Mouse (Mus musculus) hindbrain, embryonic 12.5 days (tissue): ENCODE results near the gene Tnpo1. TPM values are rescaled to one million over a fixed set of nuclear protein-coding genes. Genes with fewer than 3 reads are reported as not detected.
A peak's percentile ranks its signal among the peaks of the same experiment; 100 is the strongest.

ENCODE experiments used
- ATAC-seq: fragments of 200-750 bp; cut with Nextera tagmentation; 2 replicates; pipeline ENCODE4 v1.8.0; 2017; ENCODE audit warnings: moderate TSS enrichment; ENCODE audit not compliant: low FRiP score
- H3K27ac ChIP-seq: fragments of 300-500 bp; sonication (generic); 2 replicates; pipeline ENCODE4 v1.5.1; 2016; ENCODE audit warnings: mild to moderate bottlenecking
- H3K27me3 ChIP-seq: fragments of 300-500 bp; sonication (generic); 2 replicates; pipeline ENCODE4 v1.6.1; 2016; ENCODE audit warnings: mild to moderate bottlenecking
- H3K36me3 ChIP-seq: fragments of 300-500 bp; sonication (generic); 2 replicates; pipeline ENCODE4 v1.6.1; 2016; ENCODE audit warnings: mild to moderate bottlenecking
- H3K4me1 ChIP-seq: fragments of 300-500 bp; sonication (generic); 2 replicates; pipeline ENCODE4 v1.6.1; 2016
- H3K4me2 ChIP-seq: fragments of 300-500 bp; sonication (generic); replicated peaks from 2 replicates; pipeline ENCODE4 v1.6.1; 2016; ENCODE audit warnings: mild to moderate bottlenecking
- H3K4me3 ChIP-seq: fragments of 300-500 bp; sonication (generic); 2 replicates; pipeline ENCODE4 v1.5.1; 2016; ENCODE audit warnings: mild to moderate bottlenecking
- H3K9ac ChIP-seq: fragments of 300-500 bp; sonication (generic); 2 replicates; pipeline ENCODE4 v1.6.1; 2016; ENCODE audit warnings: mild to moderate bottlenecking, moderate library complexity
- H3K9me3 ChIP-seq: fragments of 300-500 bp; sonication (generic); replicated peaks from 2 replicates; pipeline ENCODE4 v1.6.1; 2016; ENCODE audit warnings: mild to moderate bottlenecking
- WGBS: fragments of 180-500 bp; shearing (Covaris S2); methylation state at CpG from one replicate; pipeline ENCODE4 v1.1.7; 2016; 5-methylcytosine and 5-hydroxymethylcytosine counted together
- polyA plus RNA-seq: library from polyadenylated mRNA; unstranded; fragments of >200 nt; fragmentation: Nextera tagmentation; extraction: Ambion mirVana; gene quantifications from 2 replicates; pipeline ENCODE4 v1.2.1, GENCODE M21; 2016

The Tnpo1 gene
- polyA plus RNA-seq, 1 experiment from 2014 or later = 87.7 TPM

DNA sequence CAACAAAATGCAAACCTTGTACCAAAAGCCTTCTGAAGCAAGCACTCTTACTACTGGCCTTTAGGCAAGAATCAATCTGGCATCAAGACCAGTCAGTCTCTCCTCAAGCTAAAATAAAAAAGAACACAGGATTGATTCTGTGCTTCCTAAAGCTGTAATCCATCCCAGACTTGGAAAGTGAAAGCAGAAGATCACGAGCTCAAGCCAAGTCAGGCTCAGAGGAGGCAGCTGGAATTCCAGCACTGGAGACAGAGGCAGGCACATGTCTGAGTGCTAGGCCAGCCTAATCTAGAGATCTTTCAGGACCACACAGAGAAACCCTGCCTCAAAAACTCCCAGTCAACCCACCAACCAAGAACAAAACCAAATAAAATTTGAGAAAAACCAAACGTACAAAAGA is 45.8 kb downstream of the Tnpo1 start:
- H3K9me3 ChIP-seq = no peaks in the 10 kb centered on the region
- no peak for ATAC-seq
- no peaks in the 10 kb centered on the region for H3K4me1 ChIP-seq
- no peak overlapping the region for H3K4me2 ChIP-seq
- no peak overlapping the region; the same call in 1 of the 2 replicates for H3K27ac ChIP-seq
- no peaks in the 10 kb centered on the region for H3K27me3 ChIP-seq
- H3K4me3 ChIP-seq = no peak overlapping the region
- no peak overlapping the region for H3K9ac ChIP-seq
- 68% methylated on average over 2 of the region's 2 CpGs for WGBS
- H3K36me3 ChIP-seq = peaks cover 64% of the 10 kb centered on the region

DNA sequence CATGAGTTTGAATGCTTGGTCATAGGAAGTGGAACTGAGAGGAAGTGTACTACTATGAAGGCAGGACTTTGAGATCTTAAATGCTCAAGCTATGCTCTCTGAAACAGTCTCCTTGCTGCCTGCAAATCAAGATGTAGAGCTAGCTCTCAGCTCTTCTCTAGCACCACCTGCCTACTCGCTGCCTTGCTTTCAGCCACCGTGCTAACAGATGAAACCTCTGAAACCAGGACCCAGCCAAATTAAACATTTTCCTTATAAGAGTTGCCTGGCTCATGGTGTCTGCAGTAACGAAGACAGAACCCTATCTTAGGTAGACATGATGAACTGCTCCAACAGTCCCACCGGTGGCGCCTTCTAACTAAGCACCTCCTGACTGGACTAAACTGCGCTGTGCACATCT is 46.8 kb downstream of the Tnpo1 start:
- Histone ChIP-seq H3K4me2 (no peak overlapping the region), H3K27ac (no peak overlapping the region), H3K36me3 (peaks cover 67% of the 10 kb centered on the region), H3K9me3 (no peaks in the 10 kb centered on the region), H3K4me3 (no peak overlapping the region), H3K27me3 (no peaks in the 10 kb centered on the region), H3K4me1 (no peaks in the 10 kb centered on the region), H3K9ac (no peak overlapping the region)
- no peak for ATAC-seq
- 97% methylated on average over 6 of the region's 6 CpGs for WGBS

DNA sequence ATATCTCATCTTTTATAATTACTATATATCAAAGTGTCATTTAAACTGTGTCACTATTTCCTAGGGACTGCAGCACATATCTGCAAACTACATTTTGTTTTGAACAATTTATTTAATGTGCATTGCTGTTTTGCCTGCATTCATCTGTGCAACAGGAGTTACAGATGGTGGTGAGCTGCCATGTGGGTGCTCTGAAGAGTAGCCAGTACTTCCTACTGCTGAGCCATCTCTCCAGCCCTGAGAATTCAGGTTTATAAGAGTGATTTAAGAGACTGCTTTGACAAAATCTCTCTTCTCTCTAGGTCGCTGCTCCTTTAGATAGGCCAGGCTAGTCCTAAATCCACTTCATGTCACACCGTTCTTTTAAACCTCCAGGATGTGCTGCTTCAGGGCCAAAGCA is 49.0 kb downstream of the Tnpo1 start:
- Histone ChIP-seq H3K9me3 (no peaks in the 10 kb centered on the region), H3K27ac (no peak overlapping the region), H3K27me3 (no peaks in the 10 kb centered on the region), H3K4me2 (no peak overlapping the region), H3K4me3 (no peak overlapping the region), H3K9ac (no peak overlapping the region), H3K4me1 (0 out of 2 replicates have a peak, but pooled peaks cover 3% of the 10 kb centered on the region), H3K36me3 (peaks cover 57% of the 10 kb centered on the region)
- 96% methylated on average over 2 of the region's 2 CpGs for WGBS
- no peak for ATAC-seq

DNA sequence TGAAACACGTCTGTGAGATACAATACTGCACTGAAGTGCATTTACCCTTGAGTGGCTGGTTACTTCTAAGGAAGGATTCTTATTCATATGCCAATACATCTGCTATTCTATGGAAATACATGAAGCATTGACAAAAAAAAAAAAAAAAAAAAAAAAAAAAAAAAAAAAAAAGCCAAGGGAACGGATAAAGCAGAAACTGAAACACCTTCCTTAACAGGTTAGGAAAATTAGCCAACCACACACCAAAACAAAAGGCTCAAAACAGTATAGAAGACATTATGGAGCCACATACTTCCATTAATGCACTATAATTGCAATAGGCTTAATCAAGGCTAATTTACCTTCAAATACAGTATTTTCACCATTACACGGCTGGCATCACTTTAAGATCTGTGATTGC is 51.5 kb downstream of the Tnpo1 start:
- ATAC-seq = no peak
- Histone ChIP-seq H3K4me2 (no peak overlapping the region), H3K9me3 (no peaks in the 10 kb centered on the region), H3K4me1 (0 out of 2 replicates have a peak, but pooled peaks cover 3% of the 10 kb centered on the region), H3K9ac (no peak overlapping the region), H3K4me3 (no peak overlapping the region), H3K27ac (no peak overlapping the region), H3K36me3 (peaks cover 62% of the 10 kb centered on the region), H3K27me3 (no peaks in the 10 kb centered on the region)
- 93% methylated on average over 3 of the region's 3 CpGs for WGBS

DNA sequence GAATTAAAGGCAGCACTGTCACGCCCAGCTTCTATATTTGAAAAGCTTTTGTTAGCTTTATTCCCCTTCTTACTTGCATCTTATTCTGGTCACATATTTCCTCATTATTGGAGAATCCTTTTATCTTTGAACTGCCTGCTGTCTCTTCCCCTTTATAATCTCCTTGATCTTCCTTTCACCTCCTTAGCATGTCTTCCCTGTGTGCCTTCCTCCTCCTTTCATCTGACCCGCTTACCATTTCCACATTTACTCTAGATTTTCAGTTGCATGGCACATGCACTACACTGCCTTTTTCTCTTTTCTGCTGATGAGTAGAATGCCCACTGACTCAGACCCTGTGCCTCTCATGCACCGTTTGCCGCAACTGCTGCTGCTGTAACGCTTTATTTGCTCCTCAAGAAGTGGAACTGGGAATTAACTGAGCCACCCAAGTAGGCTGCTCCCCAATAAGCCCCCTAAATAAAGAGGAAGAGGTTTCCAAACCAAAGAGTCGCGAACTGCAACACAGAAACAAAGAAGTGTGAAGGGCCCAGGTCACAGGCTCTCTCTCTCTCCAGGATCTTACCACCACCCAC is 53.8 kb downstream of the Tnpo1 start:
- no peak overlapping the region for H3K4me2 ChIP-seq
- WGBS = 73% methylated on average over 7 of the region's 7 CpGs
- no peak for ATAC-seq
- H3K27me3 ChIP-seq = no peaks in the 10 kb centered on the region
- H3K4me3 ChIP-seq = no peak overlapping the region
- H3K4me1 ChIP-seq = 0 out of 2 replicates have a peak, but pooled peaks cover 3% of the 10 kb centered on the region
- peak overlapping the region; percentile 23; the same call in 1 of the 2 replicates for H3K27ac ChIP-seq
- H3K36me3 ChIP-seq = peaks cover 68% of the 10 kb centered on the region
- H3K9me3 ChIP-seq = no peaks in the 10 kb centered on the region
- no peak overlapping the region for H3K9ac ChIP-seq

DNA sequence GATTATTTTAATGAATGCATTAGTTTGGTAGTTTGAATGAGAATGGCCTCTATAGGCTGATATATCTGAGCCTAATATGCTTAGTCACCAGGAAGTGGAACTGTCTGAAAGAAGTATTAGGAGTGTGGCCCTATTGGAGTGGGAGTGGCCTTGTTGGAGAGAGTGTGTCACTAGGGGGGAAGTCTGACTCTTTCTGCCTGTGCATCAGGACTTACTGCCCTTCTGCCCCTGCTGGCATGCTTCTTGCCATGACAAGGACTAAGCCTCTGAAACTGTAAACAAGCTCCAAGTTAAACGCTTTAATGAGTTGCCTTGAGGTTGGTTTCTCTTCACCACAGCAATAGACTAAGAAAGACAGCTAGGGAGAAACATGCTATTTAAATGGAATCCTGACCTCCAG is 54.9 kb downstream of the Tnpo1 start:
- Histone ChIP-seq H3K27ac (no peak overlapping the region), H3K4me3 (no peak overlapping the region), H3K27me3 (no peaks in the 10 kb centered on the region), H3K36me3 (peaks cover 70% of the 10 kb centered on the region), H3K4me2 (no peak overlapping the region), H3K4me1 (0 out of 2 replicates have a peak, but pooled peaks cover 3% of the 10 kb centered on the region), H3K9me3 (no peaks in the 10 kb centered on the region), H3K9ac (no peak overlapping the region)
- 89% methylated on average over 1 of the region's 1 CpGs for WGBS
- no peak for ATAC-seq

DNA sequence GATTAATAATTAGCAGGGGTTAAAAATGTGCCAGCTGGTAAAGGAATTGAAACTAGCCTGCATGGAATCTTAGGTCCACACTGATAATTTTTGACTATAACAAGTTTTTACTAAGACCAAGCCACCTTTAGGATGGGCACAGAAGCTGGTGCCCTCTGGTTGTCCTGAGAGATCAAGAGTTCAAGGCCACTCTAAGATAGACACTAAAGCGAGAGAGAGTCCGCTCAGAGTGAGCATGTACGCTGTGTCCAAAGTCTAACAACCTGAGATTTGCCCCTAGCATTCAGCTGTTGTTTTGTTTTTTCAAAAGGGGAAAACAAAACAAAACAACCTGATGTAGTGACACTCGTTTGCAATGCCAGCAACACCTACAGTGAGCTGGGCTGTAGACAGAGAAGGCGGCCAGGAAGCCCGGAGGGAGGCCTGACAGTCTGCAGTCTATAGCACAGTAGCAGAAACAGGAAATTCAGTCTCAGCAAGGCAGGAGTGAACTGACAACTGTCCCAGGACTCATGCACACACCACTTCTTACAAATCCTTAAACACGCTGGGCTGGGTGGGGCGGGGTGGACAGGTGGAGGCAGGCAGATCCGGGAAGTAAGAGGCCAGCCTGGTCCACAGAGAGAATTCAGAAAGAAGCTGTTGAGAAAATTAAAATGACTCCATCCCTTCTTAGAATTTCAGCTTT is 57.8 kb downstream of the Tnpo1 start:
- Histone ChIP-seq H3K9ac (no peak overlapping the region), H3K27ac (no peak overlapping the region), H3K4me1 (0 out of 2 replicates have a peak, but pooled peaks cover 3% of the 10 kb centered on the region), H3K9me3 (no peaks in the 10 kb centered on the region), H3K27me3 (no peaks in the 10 kb centered on the region), H3K36me3 (peaks cover 78% of the 10 kb centered on the region), H3K4me3 (no peak overlapping the region), H3K4me2 (no peak overlapping the region)
- no peak for ATAC-seq
- 92% methylated on average over 9 of the region's 9 CpGs for WGBS

DNA sequence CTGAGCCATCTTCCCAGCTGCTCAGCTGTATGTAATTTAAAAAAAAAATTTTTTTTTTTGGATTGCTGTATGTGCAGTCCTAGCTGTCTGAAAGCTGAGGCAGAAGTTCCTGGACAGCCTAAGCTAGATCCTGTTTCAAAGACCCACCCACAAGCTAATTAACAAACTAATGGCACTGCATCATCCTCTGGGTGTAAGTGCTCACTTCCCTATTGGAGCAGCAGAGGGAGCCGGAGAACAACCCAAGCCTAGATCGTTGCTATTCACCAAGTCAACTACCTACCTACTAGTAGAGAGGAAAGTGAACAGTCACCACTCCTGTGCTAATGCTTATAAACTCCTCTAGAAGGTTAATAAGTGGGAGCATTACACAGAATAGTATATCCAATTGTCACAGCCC is 58.4 kb downstream of the Tnpo1 start:
- peaks cover 84% of the 10 kb centered on the region for H3K36me3 ChIP-seq
- H3K4me2 ChIP-seq = no peak overlapping the region
- H3K27ac ChIP-seq = no peak overlapping the region
- 0 out of 2 replicates have a peak, but pooled peaks have one; percentile 19 for ATAC-seq
- H3K9ac ChIP-seq = no peak overlapping the region
- no peaks in the 10 kb centered on the region for H3K27me3 ChIP-seq
- 0 out of 2 replicates have a peak, but pooled peaks cover 3% of the 10 kb centered on the region for H3K4me1 ChIP-seq
- H3K9me3 ChIP-seq = no peaks in the 10 kb centered on the region
- 58% methylated on average over 2 of the region's 2 CpGs for WGBS
- no peak overlapping the region for H3K4me3 ChIP-seq

DNA sequence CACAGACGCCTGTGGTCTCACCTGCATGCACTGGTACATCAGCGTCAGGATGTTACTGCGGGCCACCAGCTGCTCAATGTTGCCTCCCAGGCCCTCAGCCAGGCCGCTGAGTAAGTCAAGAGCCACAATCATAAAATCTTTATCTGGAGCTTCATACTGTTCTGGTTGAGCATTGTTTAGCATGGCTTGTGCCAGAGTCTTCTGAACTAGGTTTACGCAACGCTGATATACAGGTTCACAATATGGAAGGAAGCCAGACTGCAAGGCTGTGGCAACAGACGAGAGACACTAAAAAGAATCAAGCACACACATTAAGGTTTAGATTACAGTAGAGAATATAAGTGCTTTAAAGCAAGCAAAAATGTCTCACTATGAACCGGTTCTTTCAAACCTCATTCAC is 70.9 kb downstream of the Tnpo1 start:
- H3K4me2 ChIP-seq = no peak overlapping the region
- no peak overlapping the region for H3K4me3 ChIP-seq
- WGBS = 98% methylated on average over 8 of the region's 8 CpGs
- H3K27ac ChIP-seq = no peak overlapping the region
- H3K36me3 ChIP-seq = peaks cover 76% of the 10 kb centered on the region
- H3K4me1 ChIP-seq = no peaks in the 10 kb centered on the region
- no peaks in the 10 kb centered on the region for H3K27me3 ChIP-seq
- H3K9ac ChIP-seq = no peak overlapping the region
- ATAC-seq = no peak
- no peaks in the 10 kb centered on the region for H3K9me3 ChIP-seq

DNA sequence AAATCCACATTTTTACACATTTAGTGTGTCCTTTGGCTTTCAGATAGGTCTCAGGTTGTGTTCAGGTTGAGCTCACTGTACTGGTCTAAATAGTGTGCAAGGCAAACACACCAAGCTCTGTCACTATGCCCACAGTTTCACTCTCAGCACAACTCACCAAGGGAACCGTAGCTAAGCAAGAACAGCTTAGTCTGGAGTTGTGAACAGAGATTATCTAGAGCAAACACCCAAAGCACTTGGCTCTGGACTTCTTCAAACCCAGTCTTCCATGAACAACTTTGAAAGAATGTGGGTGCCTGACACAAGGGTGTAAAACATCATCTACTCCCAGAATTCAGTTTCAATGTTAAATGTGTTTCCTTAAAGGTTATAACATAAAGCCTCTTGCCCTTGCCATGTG is 80.4 kb downstream of the Tnpo1 start:
- Histone ChIP-seq H3K27me3 (no peaks in the 10 kb centered on the region), H3K4me1 (no peaks in the 10 kb centered on the region), H3K9ac (no peak overlapping the region), H3K9me3 (no peaks in the 10 kb centered on the region), H3K4me3 (no peak overlapping the region), H3K36me3 (peaks cover 43% of the 10 kb centered on the region), H3K27ac (no peak overlapping the region), H3K4me2 (no peak overlapping the region)
- WGBS = 94% methylated on average over 1 of the region's 1 CpGs
- no peak for ATAC-seq

DNA sequence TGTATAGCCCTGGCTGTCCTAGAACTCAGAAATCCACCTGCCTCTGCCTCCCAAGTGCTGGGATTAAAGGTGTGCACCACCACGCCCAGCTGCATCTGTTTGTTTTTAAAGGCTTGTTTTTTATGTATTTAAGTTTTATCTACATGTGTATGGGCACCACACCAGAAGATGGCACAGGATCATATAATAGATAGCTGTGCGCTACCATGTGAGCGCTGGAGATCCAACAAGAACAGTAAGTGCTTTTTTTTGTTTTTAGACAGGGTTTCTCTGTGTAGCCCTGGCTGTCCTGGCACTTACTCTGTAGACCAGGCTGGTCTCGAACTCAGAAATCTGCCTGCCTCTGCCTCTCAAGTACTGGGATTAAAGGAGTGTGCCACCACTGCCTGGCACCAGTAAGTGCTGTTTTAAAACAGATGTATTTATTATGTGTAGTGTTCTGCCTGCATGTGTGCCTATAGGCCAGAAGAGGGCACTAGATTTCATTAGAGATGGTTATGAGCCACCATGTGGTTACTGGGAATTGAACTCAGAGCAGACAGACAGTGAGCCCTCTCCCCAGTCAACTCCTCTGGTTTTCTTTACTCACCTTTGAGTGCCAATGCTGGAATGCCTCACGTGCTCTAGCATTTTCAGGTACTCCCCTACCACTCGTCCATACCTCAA is 89.6 kb downstream of the Tnpo1 start:
- Histone ChIP-seq H3K9ac (no peak overlapping the region), H3K4me2 (no peak overlapping the region), H3K9me3 (no peaks in the 10 kb centered on the region), H3K4me1 (no peaks in the 10 kb centered on the region), H3K36me3 (peaks cover 15% of the 10 kb centered on the region; the same call in 1 of the 2 replicates), H3K27me3 (no peaks in the 10 kb centered on the region), H3K27ac (no peak overlapping the region), H3K4me3 (no peak overlapping the region)
- 91% methylated on average over 6 of the region's 6 CpGs for WGBS
- no peak for ATAC-seq

DNA sequence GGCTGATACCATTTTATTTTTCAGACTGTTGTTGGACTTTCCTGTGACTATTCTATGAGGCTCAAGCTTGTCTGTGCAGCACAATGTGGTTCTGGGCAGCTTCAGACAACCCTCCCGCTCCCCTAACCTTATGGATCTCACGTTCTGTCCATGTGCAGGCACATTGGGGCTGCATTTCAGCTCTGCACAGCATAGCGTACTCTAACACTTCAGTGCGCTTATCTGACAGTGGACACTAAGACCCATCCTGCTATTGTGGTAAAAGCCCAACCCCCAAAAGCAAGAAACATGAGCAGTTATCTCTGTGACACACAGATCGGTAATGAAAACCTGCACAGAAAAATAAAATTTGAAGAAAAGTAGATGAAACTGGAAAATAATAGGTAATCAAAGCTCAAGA is 90.4 kb downstream of the Tnpo1 start:
- peaks cover 15% of the 10 kb centered on the region; the same call in 1 of the 2 replicates for H3K36me3 ChIP-seq
- no peaks in the 10 kb centered on the region for H3K9me3 ChIP-seq
- H3K4me2 ChIP-seq = no peak overlapping the region
- no peaks in the 10 kb centered on the region for H3K27me3 ChIP-seq
- no peak overlapping the region for H3K4me3 ChIP-seq
- ATAC-seq = no peak
- H3K4me1 ChIP-seq = no peaks in the 10 kb centered on the region
- H3K27ac ChIP-seq = no peak overlapping the region
- WGBS = 94% methylated on average over 5 of the region's 5 CpGs
- no peak overlapping the region for H3K9ac ChIP-seq
